Mouse (Mus musculus) intestine, postnatal 0 days (tissue): ENCODE data around the gene Marveld1. TPM values are rescaled to one million over a fixed set of nuclear protein-coding genes. Genes with fewer than 3 reads are reported as not detected.
A peak's percentile ranks its signal among the peaks of the same experiment; 100 is the strongest.

Source experiments
- ATAC-seq: fragments of 200-750 bp; cut with Nextera tagmentation; 2 replicates; pipeline ENCODE4 v1.8.0; 2017; ENCODE audit warnings: mild to moderate bottlenecking, moderate TSS enrichment, moderate library complexity
- H3K27ac ChIP-seq: fragments of 300-500 bp; sonication (generic); 2 replicates; pipeline ENCODE4 v1.5.1; 2014; ENCODE audit warnings: mild to moderate bottlenecking, low read depth, low read length, moderate library complexity
- H3K27me3 ChIP-seq: fragments of 300-500 bp; sonication (generic); replicated peaks from 2 replicates; pipeline ENCODE4 v1.6.1; 2014; ENCODE audit warnings: low read length, mixed read lengths; ENCODE audit not compliant: control insufficient read depth, insufficient read depth
- H3K36me3 ChIP-seq: fragments of 300-500 bp; sonication (generic); 2 replicates; pipeline ENCODE4 v1.6.1; 2014; ENCODE audit warnings: mild to moderate bottlenecking, moderate library complexity; ENCODE audit not compliant: control insufficient read depth, insufficient read depth
- H3K4me1 ChIP-seq: fragments of 300-500 bp; sonication (generic); replicated peaks from 2 replicates; pipeline ENCODE4 v1.6.1; 2014; ENCODE audit warnings: antibody characterized with exemption, low read length, mixed read lengths; ENCODE audit not compliant: control insufficient read depth, insufficient read depth
- H3K4me2 ChIP-seq: fragments of 300-500 bp; sonication (generic); replicated peaks from 2 replicates; pipeline ENCODE4 v1.6.1; 2014; ENCODE audit warnings: low read depth, mild to moderate bottlenecking, moderate library complexity
- H3K4me3 ChIP-seq: fragments of 300-500 bp; sonication (generic); 2 replicates; pipeline ENCODE4 v1.5.1; 2014; ENCODE audit warnings: low read depth, low read length
- H3K9ac ChIP-seq: fragments of 300-500 bp; sonication (generic); 2 replicates; pipeline ENCODE4 v1.6.1; 2014; ENCODE audit warnings: mild to moderate bottlenecking, low read depth, low read length
- H3K9me3 ChIP-seq: fragments of 300-500 bp; sonication (generic); 2 replicates; pipeline ENCODE4 v1.6.1; 2016; ENCODE audit warnings: mixed run types; ENCODE audit not compliant: control insufficient read depth
- CTCF ChIP-seq: sonication (generic); IDR thresholded peaks from 2 replicates; pipeline ENCODE4 v1.5.1; 2016; ENCODE audit warnings: low read depth, mild to moderate bottlenecking, control low read depth, antibody characterized with exemption, moderate library complexity
- WGBS: fragments of 180-500 bp; shearing (Covaris S2); extraction: QIAGEN DNeasy Blood & Tissue Kit; methylation state at CpG from one replicate; pipeline ENCODE4 v1.1.7; 2014; 5-methylcytosine and 5-hydroxymethylcytosine counted together
- polyA plus RNA-seq: library from polyadenylated mRNA; unstranded; fragments of >200 nt; fragmentation: Nextera tagmentation; extraction: Ambion mirVana; gene quantifications from 2 replicates; pipeline ENCODE4 v1.2.1, GENCODE M21; 2015

Marveld1 gene
- polyA plus RNA-seq, 1 experiment from 2014 or later, result 9.6 TPM

DNA sequence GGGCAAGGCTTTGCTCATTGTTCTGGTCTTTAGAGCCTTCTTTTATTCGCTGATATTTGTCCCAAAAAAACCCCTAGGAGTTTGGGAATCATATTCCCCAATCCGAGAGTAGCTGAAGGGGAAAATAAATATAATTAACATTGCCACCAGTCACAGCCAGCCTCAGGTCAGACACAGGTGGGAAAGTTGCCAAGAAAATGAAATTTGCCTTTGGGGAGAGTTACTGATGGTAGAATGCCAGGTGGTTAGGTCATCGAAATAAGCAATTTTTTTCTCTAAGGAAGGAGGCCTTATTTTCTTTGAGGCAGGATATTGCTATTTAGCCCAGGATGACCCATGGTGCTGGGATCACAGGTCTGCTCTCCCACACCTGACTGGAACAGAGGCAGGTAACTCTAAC, 19.6 kb downstream of the Marveld1 start:
- H3K9me3 ChIP-seq, result no peaks in the 10 kb centered on the region
- H3K27me3 ChIP-seq, result 0 out of 2 replicates have a peak, but pooled peaks cover 2% of the 10 kb centered on the region
- no peaks in the 10 kb centered on the region for H3K36me3 ChIP-seq
- no peak for TF ChIP-seq CTCF
- WGBS, result 49% methylated on average over 3 of the region's 3 CpGs
- no peak overlapping the region for H3K27ac ChIP-seq
- no peak overlapping the region for H3K4me3 ChIP-seq
- ATAC-seq, result no peak
- H3K9ac ChIP-seq, result no peak overlapping the region
- peaks cover 15% of the 10 kb centered on the region; the same call in 1 of the 2 replicates for H3K4me1 ChIP-seq
- no peak overlapping the region for H3K4me2 ChIP-seq

GRCm38 (mm10) chr19:42167489-42167888, 20.3 kb downstream of the Marveld1 start:
- Histone ChIP-seq H3K36me3 (no peaks in the 10 kb centered on the region), H3K4me1 (peaks cover 16% of the 10 kb centered on the region; the same call in 1 of the 2 replicates), H3K27ac (no peak overlapping the region), H3K9ac (no peak overlapping the region), H3K4me3 (no peak overlapping the region), H3K9me3 (no peaks in the 10 kb centered on the region), H3K27me3 (0 out of 2 replicates have a peak, but pooled peaks cover 2% of the 10 kb centered on the region), H3K4me2 (no peak overlapping the region)
- ATAC-seq, result no peak
- 71% methylated on average over 9 of the region's 9 CpGs for WGBS
- no peak for TF ChIP-seq CTCF

GRCm38 (mm10) chr19:42169322-42169975, 22.2 kb downstream of the Marveld1 start:
- 29% methylated on average over 10 of the region's 10 CpGs for WGBS
- TF ChIP-seq CTCF, result no peak
- Histone ChIP-seq H3K4me1 (peaks cover 16% of the 10 kb centered on the region; the same call in 1 of the 2 replicates), H3K9me3 (no peaks in the 10 kb centered on the region), H3K4me2 (peak overlapping the region; percentile 85), H3K4me3 (peak overlapping the region; percentile 80; the same call in 1 of the 2 replicates), H3K9ac (no peak overlapping the region), H3K36me3 (0 out of 2 replicates have a peak, but pooled peaks cover 2% of the 10 kb centered on the region), H3K27me3 (0 out of 2 replicates have a peak, but pooled peaks cover 2% of the 10 kb centered on the region), H3K27ac (no peak overlapping the region; the same call in 1 of the 2 replicates)
- no peak for ATAC-seq

DNA sequence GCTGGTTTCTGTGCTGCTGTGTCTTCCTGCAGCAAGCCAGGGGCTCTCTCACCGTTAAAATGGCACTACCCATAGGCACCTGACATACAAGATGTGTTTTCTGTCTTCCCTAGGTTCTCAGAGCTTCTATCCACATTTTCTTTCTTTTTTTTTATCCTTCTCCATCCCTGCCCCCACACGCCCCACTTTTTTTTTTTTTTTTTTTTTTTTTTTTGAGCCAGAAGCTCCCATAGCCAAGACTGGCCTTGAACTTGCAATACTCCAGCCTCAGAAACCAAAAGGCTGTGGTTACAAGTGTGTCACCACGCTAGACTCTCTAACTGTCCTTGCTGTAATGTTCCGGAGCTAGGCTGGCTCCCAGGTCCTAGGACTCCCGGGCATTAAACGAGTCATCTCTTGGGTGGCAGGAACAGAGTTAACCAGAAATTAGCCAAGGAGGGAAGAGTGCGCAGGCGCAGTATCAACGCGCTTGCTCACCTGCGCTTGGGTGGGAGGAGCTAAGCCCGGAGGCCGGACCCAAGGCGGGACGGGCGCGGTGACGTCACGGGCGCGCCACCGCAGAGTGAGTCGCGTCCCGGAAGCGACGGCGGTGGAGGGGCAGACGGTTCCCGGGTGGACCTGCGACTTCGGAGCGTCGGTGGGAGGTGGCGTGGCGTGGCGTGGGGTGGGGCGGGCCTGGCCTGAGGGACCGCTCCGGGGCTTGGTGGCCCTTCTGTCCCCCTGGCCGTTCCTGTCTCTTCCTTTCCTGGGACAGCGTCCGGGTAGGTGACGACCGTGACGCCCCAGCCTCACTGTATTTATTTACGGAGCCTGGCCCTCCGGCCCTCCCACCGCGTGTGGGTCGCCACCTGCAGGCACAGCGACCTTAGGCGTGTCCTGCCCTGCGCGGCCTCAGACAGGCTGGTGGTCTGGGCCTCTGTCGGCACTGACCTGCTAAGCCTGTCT, 23.1 kb downstream of the Marveld1 start:
- WGBS, result under 1% methylated on average over 51 of the region's 56 CpGs

GRCm38 (mm10) chr19:42176841-42177240, 29.6 kb downstream of the Marveld1 start:
- H3K9me3 ChIP-seq, result no peaks in the 10 kb centered on the region
- ATAC-seq, result no peak
- peaks cover under 1% of the 10 kb centered on the region; the same call in 1 of the 2 replicates for H3K4me1 ChIP-seq
- no peak overlapping the region for H3K4me2 ChIP-seq
- peaks cover 46% of the 10 kb centered on the region for H3K36me3 ChIP-seq
- H3K27me3 ChIP-seq, result no peaks in the 10 kb centered on the region
- no peak overlapping the region for H3K27ac ChIP-seq
- no peak for TF ChIP-seq CTCF
- no peak overlapping the region for H3K9ac ChIP-seq
- H3K4me3 ChIP-seq, result no peak overlapping the region
- WGBS, result 82% methylated on average over 7 of the region's 7 CpGs

More for the DNA sequence above, 23.1 kb downstream of the Marveld1 start:
- Histone ChIP-seq H3K9me3 (no peaks in the 10 kb centered on the region), H3K4me1 (peaks cover 16% of the 10 kb centered on the region; the same call in 1 of the 2 replicates), H3K4me3 (peak overlapping the region; percentile 80), H3K27me3 (0 out of 2 replicates have a peak, but pooled peaks cover 2% of the 10 kb centered on the region), H3K9ac (peak overlapping the region; percentile 79), H3K36me3 (0 out of 2 replicates have a peak, but pooled peaks cover 5% of the 10 kb centered on the region), H3K4me2 (peak overlapping the region; percentile 85), H3K27ac (peak overlapping the region; percentile 42)
- peak; percentile 90 for ATAC-seq
- peak; percentile 34; the same call in 1 of the 2 replicates for TF ChIP-seq CTCF

- no peak overlapping the region for H3K4me2 ChIP-seq
- H3K9ac ChIP-seq, result no peak overlapping the region
- no peak overlapping the region for H3K27ac ChIP-seq
- no peak for TF ChIP-seq CTCF
- H3K4me1 ChIP-seq, result no peaks in the 10 kb centered on the region
- peaks cover 46% of the 10 kb centered on the region for H3K36me3 ChIP-seq
- no peaks in the 10 kb centered on the region for H3K27me3 ChIP-seq
- WGBS, result 83% methylated on average over 2 of the region's 2 CpGs
- no peak overlapping the region for H3K4me3 ChIP-seq
- H3K9me3 ChIP-seq, result no peaks in the 10 kb centered on the region
- no peak for ATAC-seq
Measured at GRCm38 (mm10) chr19:42177461-42177860, 30.3 kb downstream of the Marveld1 start.
